Mouse (Mus musculus) MEL (cell line): ENCODE measurements around the gene Baz1a. TPM values are rescaled to one million over a fixed set of nuclear protein-coding genes. Genes with fewer than 3 reads are reported as not detected.

Source experiments
- DNase-seq: peaks from one replicate; pipeline ENCODE4 v3.0.0; 2011; ENCODE audit warnings: low read depth, low spot score
- H3K27ac ChIP-seq: 2 replicates; pipeline ENCODE4 v1.5.1; 2012; ENCODE audit warnings: low read depth, mild to moderate bottlenecking, control low read depth, low read length, moderate library complexity; ENCODE audit not compliant: control insufficient read depth
- H3K27me3 ChIP-seq, 2 experiments: fragments of 150-350 bp in 1 of 2; sonication (generic) in 1 of 2; 2 replicates each; pipeline ENCODE4 v1.6.1; 2012; ENCODE audit warnings: low read length in 2 of 2, mild to moderate bottlenecking in 2 of 2, improper control_type of control experiment in 1 of 2, moderate library complexity in 1 of 2; ENCODE audit not compliant: insufficient read depth in 2 of 2, control insufficient read depth in 1 of 2
- H3K36me3 ChIP-seq, 2 experiments: 2 replicates each; pipeline ENCODE4 v1.6.1; 2012 to 2014; ENCODE audit warnings: low read length in 2 of 2, improper control_type of control experiment in 1 of 2, inconsistent platforms in 1 of 2, mild to moderate bottlenecking in 1 of 2; ENCODE audit not compliant: insufficient read depth in 2 of 2, control insufficient read depth in 1 of 2
- H3K4me1 ChIP-seq, 2 experiments: fragments of 150-350 bp in 1 of 2; sonication (generic) in 1 of 2; 2 replicates each; pipeline ENCODE4 v1.6.1; 2012; ENCODE audit warnings: low read length in 2 of 2, improper control_type of control experiment in 1 of 2, mild to moderate bottlenecking in 1 of 2; ENCODE audit not compliant: insufficient read depth in 2 of 2, control insufficient read depth in 1 of 2
- H3K4me3 ChIP-seq, 2 experiments: fragments of 150-350 bp in 1 of 2; sonication (generic) in 1 of 2; 2 replicates each; pipeline ENCODE4 v1.5.1; 2012; ENCODE audit warnings: low read depth in 2 of 2, low read length in 2 of 2, mild to moderate bottlenecking in 2 of 2, moderate library complexity in 2 of 2, control low read depth in 1 of 2, improper control_type of control experiment in 1 of 2; ENCODE audit not compliant: control insufficient read depth in 1 of 2, insufficient read depth in 1 of 2
- H3K79me2 ChIP-seq: 2 replicates; pipeline ENCODE4 v1.6.1; 2012; ENCODE audit warnings: mild to moderate bottlenecking, low read length, moderate library complexity; ENCODE audit not compliant: control insufficient read depth, poor library complexity, insufficient read depth
- H3K9ac ChIP-seq: 2 replicates; pipeline ENCODE4 v1.6.1; 2012; ENCODE audit warnings: low read depth, mild to moderate bottlenecking, control low read depth, low read length, moderate library complexity; ENCODE audit not compliant: control insufficient read depth, poor library complexity, severe bottlenecking
- H3K9me3 ChIP-seq: fragments of 150-350 bp; sonication (generic); replicated peaks from 2 replicates; pipeline ENCODE4 v1.6.1; 2012; ENCODE audit warnings: mild to moderate bottlenecking, low read length, improper control_type of control experiment, moderate library complexity; ENCODE audit not compliant: insufficient read depth
- CHD2 ChIP-seq: IDR thresholded peaks from 2 replicates; pipeline ENCODE4 v1.6.1; 2011; ENCODE audit warnings: low read length, improper control_type of control experiment
- CTCF ChIP-seq, 3 experiments: IDR thresholded peaks in 2 of 3; conservative IDR thresholded peaks in 1 of 3; 2 replicates each; pipeline ENCODE4 v1.5.1; 2011 to 2012; ENCODE audit warnings: low read length in 3 of 3, low read depth in 2 of 3, mild to moderate bottlenecking in 2 of 3, improper control_type of control experiment in 1 of 3, inconsistent platforms in 1 of 3, mixed read lengths in 1 of 3, moderate library complexity in 1 of 3; ENCODE audit not compliant: control insufficient read depth in 1 of 3, insufficient read depth in 1 of 3, poor library complexity in 1 of 3, severe bottlenecking in 1 of 3
- E2F4 ChIP-seq: IDR thresholded peaks from 2 replicates; pipeline ENCODE4 v1.6.1; 2011; ENCODE audit warnings: low read depth, low read length, improper control_type of control experiment, borderline replicate concordance
- ELF1 ChIP-seq: IDR thresholded peaks from 2 replicates; pipeline ENCODE4 v1.6.1; 2014; ENCODE audit warnings: low read depth, mild to moderate bottlenecking, inconsistent platforms, low read length, improper control_type of control experiment, moderate library complexity
- EP300 ChIP-seq, 2 experiments: IDR thresholded peaks; 2 replicates each; pipeline ENCODE4 v1.6.1; 2011; ENCODE audit warnings: improper control_type of control experiment in 2 of 2, low read length in 2 of 2, low read depth in 1 of 2, mild to moderate bottlenecking in 1 of 2
- GABPA ChIP-seq: IDR thresholded peaks from 2 replicates; pipeline ENCODE4 v1.6.1; 2012; ENCODE audit warnings: low read depth, mild to moderate bottlenecking, inconsistent platforms, low read length, improper control_type of control experiment, moderate library complexity
- GATA1 ChIP-seq: IDR thresholded peaks from 2 replicates; pipeline ENCODE4 v1.6.1; 2011; ENCODE audit warnings: low read depth, low read length, improper control_type of control experiment
- HCFC1 ChIP-seq: IDR thresholded peaks from 2 replicates; pipeline ENCODE4 v1.6.1; 2012; ENCODE audit warnings: low read depth, mild to moderate bottlenecking, inconsistent platforms, low read length, improper control_type of control experiment, moderate library complexity
- JUND ChIP-seq: IDR thresholded peaks from 2 replicates; pipeline ENCODE4 v1.6.1; 2011; ENCODE audit warnings: low read depth, mild to moderate bottlenecking, improper control_type of control experiment, low read length
- MAFK ChIP-seq: IDR thresholded peaks from 2 replicates; pipeline ENCODE4 v1.6.1; 2011; ENCODE audit warnings: low read depth, mild to moderate bottlenecking, low read length, improper control_type of control experiment, borderline replicate concordance
- MAX ChIP-seq: IDR thresholded peaks from 2 replicates; pipeline ENCODE4 v1.6.1; 2011; ENCODE audit warnings: low read length, improper control_type of control experiment
- MXI1 ChIP-seq: IDR thresholded peaks from 2 replicates; pipeline ENCODE4 v1.6.1; 2011; ENCODE audit warnings: mild to moderate bottlenecking, low read depth, low read length, improper control_type of control experiment
- MYB ChIP-seq: IDR thresholded peaks from 2 replicates; pipeline ENCODE4 v1.6.1; 2011; ENCODE audit warnings: mild to moderate bottlenecking, low read depth, low read length, improper control_type of control experiment
- MYC ChIP-seq: IDR thresholded peaks from 2 replicates; pipeline ENCODE4 v1.6.1; 2011; ENCODE audit warnings: low read depth, mild to moderate bottlenecking, low read length, improper control_type of control experiment, moderate library complexity
- NELFE ChIP-seq: IDR thresholded peaks from 2 replicates; pipeline ENCODE4 v1.6.1; 2011; ENCODE audit warnings: low read depth, low read length, improper control_type of control experiment
- POLR2A ChIP-seq, 2 experiments: IDR thresholded peaks; 2 replicates each; pipeline ENCODE4 v1.6.1; 2011 to 2012; ENCODE audit warnings: low read length in 2 of 2, mild to moderate bottlenecking in 2 of 2, control low read depth in 1 of 2, improper control_type of control experiment in 1 of 2, low read depth in 1 of 2, moderate library complexity in 1 of 2; ENCODE audit not compliant: control insufficient read depth in 1 of 2, insufficient read depth in 1 of 2, poor library complexity in 1 of 2
- POLR2AphosphoS2 ChIP-seq: IDR thresholded peaks from 2 replicates; pipeline ENCODE4 v1.6.1; 2011; ENCODE audit warnings: low read length, improper control_type of control experiment
- POLR2AphosphoS5 ChIP-seq: IDR thresholded peaks from 2 replicates; pipeline ENCODE4 v1.6.1; 2012; ENCODE audit warnings: low read depth, borderline replicate concordance, mild to moderate bottlenecking, inconsistent platforms, low read length, moderate library complexity, mixed read lengths
- RCOR1 ChIP-seq: IDR thresholded peaks from 2 replicates; pipeline ENCODE4 v1.6.1; 2012; ENCODE audit warnings: low read depth, mild to moderate bottlenecking, inconsistent platforms, low read length, improper control_type of control experiment
- SIN3A ChIP-seq: IDR thresholded peaks from 2 replicates; pipeline ENCODE4 v1.6.1; 2012; ENCODE audit warnings: low read length, improper control_type of control experiment, inconsistent platforms
- TAL1 ChIP-seq: IDR thresholded peaks from 2 replicates; pipeline ENCODE4 v1.6.1; 2012; ENCODE audit warnings: mild to moderate bottlenecking, inconsistent platforms, low read length, moderate library complexity, mixed read lengths
- TCF12 ChIP-seq: IDR thresholded peaks from 2 replicates; pipeline ENCODE4 v1.6.1; 2014; ENCODE audit warnings: low read depth, mild to moderate bottlenecking, inconsistent platforms, low read length, improper control_type of control experiment, moderate library complexity
- ZKSCAN1 ChIP-seq: IDR thresholded peaks from 2 replicates; pipeline ENCODE4 v1.6.1; 2012; ENCODE audit warnings: low read depth, mild to moderate bottlenecking, inconsistent platforms, low read length, improper control_type of control experiment, moderate library complexity
- ZMIZ1 ChIP-seq: IDR thresholded peaks from 2 replicates; pipeline ENCODE4 v1.6.1; 2012; ENCODE audit warnings: low read depth, mild to moderate bottlenecking, inconsistent platforms, low read length, improper control_type of control experiment, moderate library complexity
- ZNF384 ChIP-seq: IDR thresholded peaks from 2 replicates; pipeline ENCODE4 v1.6.1; 2012; ENCODE audit warnings: low read depth, mild to moderate bottlenecking, inconsistent platforms, low read length, improper control_type of control experiment
- polyA plus RNA-seq, 2 experiments: library from polyadenylated mRNA; stranded (reverse) in 1 of 2; unstranded in 1 of 2; fragments of >175 nt in 1 of 2; fragments of >200 nt in 1 of 2; gene quantifications; 2 replicates each; pipeline versions ENCODE4 v1.2.1 to v1.2.4; 2012; ENCODE audit warnings: low replicate concordance in 2 of 2, low read depth in 1 of 2; ENCODE audit not compliant: insufficient read length in 2 of 2, insufficient read depth in 1 of 2, missing spikeins in 1 of 2
- total RNA-seq: library from RNA; depleted of rRNA; stranded (reverse); fragments of 300-350 nt; gene quantifications from 2 replicates; pipeline ENCODE4 v1.2.3, GENCODE M21; 2012

The Baz1a gene
- total and polyA plus RNA-seq, 3 experiments: 39.8 to 203 (median 46.0) TPM

DNA sequence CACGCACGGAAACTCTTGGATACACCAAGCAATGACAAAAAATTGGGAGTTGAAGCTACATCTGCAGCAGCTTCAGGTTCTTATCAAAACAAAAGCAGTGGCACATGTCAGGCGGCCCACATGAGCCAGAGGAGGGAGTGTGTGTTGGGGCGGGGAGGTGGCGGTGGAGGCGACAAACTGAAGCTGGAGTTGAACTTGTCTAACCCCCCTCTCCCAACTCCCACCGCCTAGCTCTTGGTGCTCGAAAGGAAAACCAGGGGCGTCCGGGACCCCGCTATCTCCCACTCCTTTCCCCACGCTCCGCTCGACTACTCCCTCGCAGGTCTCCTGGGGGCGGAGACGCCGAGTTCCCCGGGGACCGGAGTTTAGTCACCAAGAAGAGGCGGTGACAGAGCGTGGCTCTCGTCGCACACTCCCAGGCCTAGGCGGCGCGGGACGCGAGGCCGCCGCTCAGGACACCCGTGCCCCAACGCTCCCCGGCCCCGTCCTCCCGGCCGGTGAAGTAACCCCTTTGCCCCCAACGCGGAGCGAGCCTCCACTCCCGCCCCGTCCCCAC is 29.4 kb downstream of the Baz1a start (continued):
- TF ChIP-seq CHD2 (no peak), ZKSCAN1 (no peak), GABPA (no peak), MYC (peak; percentile 87), POLR2AphosphoS2 (no peak), ZNF384 (no peak), MAFK (no peak), TAL1 (peak; percentile 59), MAX (peak; percentile 93), MYB (no peak), POLR2AphosphoS5 (no peak), ZMIZ1 (no peak), EP300 (IDR thresholded peaks at IDR 0.05; ENCODE audit: low read depth in 1 of 2, low read length in 2 of 2) (peak in 1 of 2 experiments; percentile 16; a peak in 1 of 4 replicates), SIN3A (peak; percentile 95), RCOR1 (0 out of 2 replicates have a peak, but pooled peaks have one; percentile 15), GATA1 (no peak), ELF1 (no peak), JUND (no peak), MXI1 (peak; percentile 99), HCFC1 (no peak; the same call in 1 of the 2 replicates), TCF12 (peak; percentile 39; the same call in 1 of the 2 replicates), E2F4 (no peak), CTCF (IDR thresholded peaks at IDR 0.05 in 2 of 3, conservative IDR thresholded peaks at IDR 0.05 in 1 of 3; ENCODE audit: control insufficient read depth in 1 of 3, insufficient read depth in 1 of 3, low read depth in 2 of 3, low read length in 3 of 3, poor library complexity in 1 of 3, severe bottlenecking in 1 of 3) (no peak)

DNA sequence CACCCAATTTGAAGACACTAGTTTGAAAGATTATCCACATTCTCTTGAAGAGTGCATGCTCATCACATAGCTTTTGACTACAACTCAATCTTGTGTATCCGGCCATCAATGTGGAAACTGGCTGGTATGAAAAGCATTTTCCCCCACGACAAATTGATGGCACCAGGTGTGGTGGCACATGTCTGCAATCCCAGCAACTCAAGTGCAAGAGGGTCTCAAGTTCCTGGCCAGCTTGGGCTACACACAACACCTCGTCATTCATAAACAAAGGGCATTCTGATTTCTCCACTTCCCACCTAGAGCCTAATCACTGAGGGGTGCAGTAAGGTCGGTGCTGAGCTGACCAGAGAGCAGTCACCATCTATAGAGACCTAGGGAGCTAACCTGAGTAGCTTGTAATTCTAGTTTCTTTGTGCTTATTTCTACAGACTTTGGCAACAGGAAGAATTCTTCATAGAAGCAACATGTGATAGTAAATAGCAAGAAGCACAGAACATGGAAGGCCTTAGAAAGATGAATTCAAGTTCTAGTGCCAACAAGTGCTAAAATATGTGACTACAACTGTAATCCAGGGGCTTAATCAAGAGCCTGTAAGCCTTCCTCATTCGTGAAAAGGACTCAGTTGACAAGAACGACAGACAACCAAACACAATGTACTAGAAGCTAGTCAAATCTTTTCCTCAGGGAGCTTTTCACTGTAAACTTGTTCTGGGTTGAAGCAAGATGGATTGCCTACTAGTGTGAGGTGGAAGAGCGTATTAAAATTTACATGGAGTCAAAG is 31.0 kb downstream of the Baz1a start:
- peaks cover 35 to 53% of the 10 kb centered on the region in 2 experiments for H3K36me3 ChIP-seq
- H3K4me3 ChIP-seq: no peak overlapping the region
- peaks cover 31 to 34% of the 10 kb centered on the region in 2 experiments for H3K4me1 ChIP-seq
- peak overlapping the region; percentile 23 for H3K9ac ChIP-seq
- TF ChIP-seq ZMIZ1 (no peak), POLR2A (IDR thresholded peaks at IDR 0.05; ENCODE audit: control insufficient read depth in 1 of 2, insufficient read depth in 1 of 2, low read depth in 1 of 2, low read length in 2 of 2, poor library complexity in 1 of 2) (no peak), NELFE (no peak)
- no peaks in the 10 kb centered on the region for H3K9me3 ChIP-seq
- H3K27me3 ChIP-seq: no peaks in the 10 kb centered on the region
- peaks cover 69% of the 10 kb centered on the region for H3K79me2 ChIP-seq
- H3K27ac ChIP-seq: peak overlapping the region; percentile 11
- peak; percentile 29 for DNase-seq
